Mouse (Mus musculus) megakaryocyte, embryonic 14.5 days (primary cell): ENCODE results near the gene Rora.

Experiments used
- FLI1 ChIP-seq: IDR thresholded peaks from 2 replicates; pipeline ENCODE4 v1.6.1; 2012; ENCODE audit warnings: low read length, inconsistent platforms, mixed read lengths
- GATA1 ChIP-seq: IDR thresholded peaks from 3 replicates; pipeline ENCODE4 v1.6.1; 2012; ENCODE audit warnings: mixed read lengths, low read length, inconsistent platforms, borderline replicate concordance

- no peak for TF ChIP-seq GATA1
- no peak for TF ChIP-seq FLI1
Observed at GRCm38 (mm10) chr9:68883687-68884086, 230.1 kb downstream of the Rora start.
